Mouse (Mus musculus): ENCODE data around the gene Pou6f1. TPM values are rescaled to one million over a fixed set of nuclear protein-coding genes. Genes with fewer than 3 reads are reported as not detected.

The Pou6f1 gene
- 100 to 1,000 TPM; 119 to 127 TPM for total RNA-seq (2021)
- long read RNA-seq, experiment 1, full-length matches to known transcripts = 5 of 105 reads
- long read RNA-seq, experiment 1, partial matches to known transcripts = 16 of 105 reads
- long read RNA-seq, experiment 1, other reads (novel, unspliced or antisense) = 84 of 105 reads
- long read RNA-seq, experiment 2, full-length matches to known transcripts = 3 of 63 reads
- long read RNA-seq, experiment 2, partial matches to known transcripts = 9 of 63 reads
- long read RNA-seq, experiment 2, other reads (novel, unspliced or antisense) = 51 of 63 reads

DNA sequence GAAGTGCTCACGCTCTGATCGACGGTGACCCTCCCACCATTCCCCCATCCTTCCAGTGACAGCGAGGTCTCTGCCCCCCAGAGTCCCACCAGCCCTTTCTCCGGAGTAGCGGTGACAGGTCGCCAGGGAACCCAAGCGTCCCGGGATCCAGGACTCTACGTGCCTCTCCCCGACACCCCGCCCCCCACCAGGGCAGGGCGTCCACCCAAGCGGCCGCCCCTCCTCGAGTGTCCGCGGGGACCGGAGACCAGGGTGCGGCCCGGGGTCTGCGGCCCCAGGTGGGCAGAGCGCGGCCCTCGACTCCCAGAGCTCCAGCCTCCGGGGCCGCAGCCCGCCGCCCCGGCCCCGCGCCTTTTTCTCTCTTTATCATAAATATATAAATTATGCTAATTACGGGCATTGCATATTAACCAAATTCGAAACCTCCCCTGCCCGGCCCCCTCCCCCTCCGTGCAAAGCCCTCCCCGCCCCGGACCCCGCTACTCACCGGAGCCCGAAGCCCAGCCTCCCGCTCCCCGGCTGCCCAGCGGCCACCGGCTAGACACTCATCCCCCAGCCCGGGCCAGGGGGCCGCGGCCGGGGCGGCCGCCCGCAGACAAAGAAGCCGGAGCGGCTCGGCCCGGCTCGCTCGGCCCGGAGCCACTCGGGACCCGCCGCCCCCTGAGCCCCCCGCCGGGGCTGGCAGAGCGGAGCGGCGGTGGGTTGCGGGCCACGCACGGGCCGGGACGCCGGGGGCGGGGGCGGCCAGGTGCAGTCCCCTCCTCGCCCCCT is at the start of gene Pou6f1:
TSS of gene Pou6f1 (minus strand) at position 709 of the 771 bp plus-strand sequence.
- DNase-seq (ENCODE audit: low spot score in 2 of 2) = peak; percentile 20 to 47

DNA sequence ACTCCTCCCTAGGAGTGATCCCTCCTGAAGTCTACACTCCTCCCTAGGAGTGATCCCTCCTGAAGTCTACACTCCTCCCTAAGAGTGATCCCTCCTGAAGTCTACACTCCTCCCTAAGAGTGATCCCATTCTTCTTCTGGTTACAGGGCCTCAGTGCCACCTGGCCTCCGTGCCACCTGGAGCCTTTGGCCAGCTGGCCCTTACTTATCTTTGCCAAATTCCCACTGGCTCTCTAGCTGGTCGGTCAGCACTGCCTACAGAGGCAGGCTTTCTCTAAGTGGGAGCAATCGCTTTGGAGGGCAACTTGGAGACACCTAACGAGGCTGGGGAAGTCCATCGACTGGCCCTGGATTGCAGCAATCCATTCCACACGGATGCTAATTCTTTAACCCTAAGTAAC is 46.4 kb upstream of the Pou6f1 start:
- no peak for DNase-seq (ENCODE audit: low spot score in 2 of 2)

DNA sequence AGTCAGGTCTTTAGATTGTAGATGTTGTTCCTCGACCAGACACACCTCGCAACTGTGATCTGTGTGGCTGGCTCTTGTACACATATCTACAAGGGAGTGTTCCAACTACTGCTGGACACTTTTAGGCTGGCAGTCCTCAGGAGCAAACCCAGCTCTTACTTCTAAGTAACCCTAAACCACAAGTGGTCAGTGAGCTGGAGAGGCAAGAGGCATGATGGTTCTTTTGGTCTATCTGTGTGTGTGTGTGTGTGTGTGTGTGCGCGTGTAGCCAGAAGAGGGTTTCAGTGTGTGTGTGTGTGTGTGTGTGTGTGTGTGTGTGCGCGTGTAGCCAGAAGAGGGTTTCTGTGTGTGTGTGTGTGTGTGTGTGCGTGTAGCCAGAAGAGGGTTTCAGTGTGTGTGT is 42.7 kb upstream of the Pou6f1 start:
- DNase-seq (ENCODE audit: low spot score in 2 of 2) = no peak

DNA sequence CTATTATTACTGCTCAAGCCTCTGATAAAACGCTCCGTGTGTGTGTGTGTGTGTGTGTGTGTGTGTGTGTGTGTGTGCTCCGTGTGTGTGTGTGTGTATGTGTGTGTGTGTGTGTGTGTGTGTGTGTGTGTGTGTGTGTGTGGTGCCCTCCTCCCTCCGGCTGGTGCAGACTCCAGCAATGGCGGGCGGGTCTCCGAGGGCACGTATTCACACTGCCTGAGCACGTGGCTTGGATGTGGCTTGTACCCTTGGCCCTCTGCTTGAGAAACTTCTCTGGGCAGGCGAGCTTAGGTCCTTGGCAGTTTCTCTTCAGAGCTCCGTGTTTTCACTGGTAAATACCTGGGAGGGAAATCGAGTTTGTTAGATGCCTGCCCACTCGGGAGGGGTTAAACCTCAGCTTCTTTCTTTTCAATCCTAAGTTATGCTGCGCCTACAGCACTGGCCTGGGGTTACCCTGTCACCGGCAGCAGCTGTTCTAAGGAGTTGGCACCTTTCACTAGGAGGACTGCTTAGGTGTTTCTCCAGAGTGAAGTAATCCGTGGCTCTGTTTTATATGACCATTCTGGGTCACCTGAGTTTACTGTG is 41.5 kb upstream of the Pou6f1 start:
- no peak for DNase-seq (ENCODE audit: low spot score in 2 of 2)

DNA sequence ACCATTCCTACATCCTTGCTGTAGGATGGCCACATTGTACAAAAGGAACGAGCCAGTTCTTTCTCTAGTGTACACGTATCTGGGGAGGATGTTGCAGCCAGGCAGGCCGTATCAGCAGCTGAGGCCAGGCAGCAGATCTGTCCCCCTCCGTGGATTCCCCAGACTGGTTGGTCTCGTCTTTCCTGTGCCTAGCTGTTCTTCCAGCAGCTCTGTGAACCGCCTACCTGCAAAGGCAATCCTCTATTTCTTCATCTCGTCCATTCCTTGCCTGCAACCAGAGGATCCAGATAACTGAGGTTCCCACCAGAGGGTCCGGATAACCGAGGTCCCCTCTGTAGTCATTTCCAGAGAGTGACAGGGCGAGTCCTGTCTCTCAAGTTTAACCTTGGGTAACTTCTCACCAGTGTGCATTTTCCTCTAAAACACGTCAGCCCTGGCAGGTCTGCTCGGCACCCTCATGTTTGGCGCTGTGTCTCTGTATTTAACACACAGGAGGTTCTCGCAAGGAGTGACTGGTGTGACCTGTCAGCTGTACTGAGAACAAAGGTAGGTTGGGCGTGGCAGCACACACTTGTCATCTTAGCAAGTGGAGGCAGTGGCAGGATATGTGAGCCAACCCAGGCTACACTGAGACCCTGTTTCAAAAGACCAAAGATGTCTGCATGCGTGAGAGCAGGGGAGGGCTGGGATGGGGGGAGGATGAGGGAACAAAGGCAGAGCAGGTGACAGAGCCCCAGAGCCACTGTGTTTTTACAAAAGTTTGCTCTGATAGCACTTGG is 40.4 kb upstream of the Pou6f1 start:
- DNase-seq (ENCODE audit: low spot score in 2 of 2) = no peak

DNA sequence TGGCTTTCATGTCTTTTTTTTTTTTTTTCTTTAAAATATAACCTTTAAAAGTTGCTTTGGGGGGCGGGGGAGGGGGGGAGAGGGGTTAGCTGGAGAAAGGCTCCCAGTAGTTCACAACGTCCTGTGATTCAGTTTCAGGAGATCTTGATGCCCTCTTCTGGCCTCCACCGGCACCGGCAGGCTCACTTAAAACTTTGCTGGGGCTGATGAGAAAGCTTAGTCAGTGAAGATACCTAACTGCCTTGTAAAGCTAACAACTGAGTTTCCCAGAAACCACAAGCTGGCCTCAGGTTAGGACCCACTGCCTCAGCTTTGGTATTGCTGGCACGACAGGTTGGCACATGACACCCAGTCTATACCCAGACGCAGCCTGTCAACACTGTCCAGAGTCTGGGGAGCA is 37.9 kb upstream of the Pou6f1 start:
- peak in 1 of 2 experiments; percentile 12 for DNase-seq (ENCODE audit: low spot score in 2 of 2)

DNA sequence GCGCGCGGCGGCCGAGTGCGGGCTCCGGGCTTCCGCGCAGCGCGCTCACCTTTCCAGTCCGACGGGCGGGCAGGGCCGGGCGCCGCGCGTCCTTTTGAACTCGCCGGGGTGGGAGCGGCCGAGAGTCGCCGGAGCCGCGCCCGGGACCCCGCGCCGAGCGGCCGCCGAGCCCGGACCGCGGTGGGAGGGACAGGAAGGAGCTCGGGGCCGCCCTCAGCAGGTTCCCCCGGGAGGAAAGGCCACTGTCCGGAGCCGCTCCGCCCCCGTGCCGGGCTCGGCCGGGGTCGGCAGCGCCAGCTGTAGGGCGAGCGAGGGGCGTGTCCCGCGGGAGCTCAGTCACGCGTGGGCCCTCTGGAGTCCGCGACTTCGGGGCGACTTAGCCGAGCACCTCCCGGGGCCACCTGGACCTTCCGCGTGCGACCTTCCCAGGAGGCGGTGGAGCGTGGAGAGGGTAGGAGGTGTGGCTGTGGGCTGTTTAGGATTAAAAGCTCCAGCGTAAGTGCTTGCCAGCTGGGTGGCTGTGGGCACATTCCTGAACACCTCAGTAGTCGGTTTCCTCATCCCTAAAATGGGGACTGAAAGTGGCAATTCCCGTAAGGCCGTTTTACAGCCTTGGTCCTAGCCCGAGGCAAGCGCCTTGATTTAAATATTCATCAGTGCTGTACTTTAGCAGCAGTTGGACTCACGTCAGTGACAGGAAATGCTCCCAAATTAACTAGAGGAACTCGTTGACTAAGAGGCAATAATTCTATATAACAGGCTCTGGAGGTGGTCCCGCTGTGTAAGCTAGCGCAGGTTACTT is 37.1 kb upstream of the Pou6f1 start, which contains the start of gene Smagp:
TSS of gene Smagp (minus strand) at position 241 of the 802 bp plus-strand sequence.
- DNase-seq (ENCODE audit: low spot score in 2 of 2) = no peak

DNA sequence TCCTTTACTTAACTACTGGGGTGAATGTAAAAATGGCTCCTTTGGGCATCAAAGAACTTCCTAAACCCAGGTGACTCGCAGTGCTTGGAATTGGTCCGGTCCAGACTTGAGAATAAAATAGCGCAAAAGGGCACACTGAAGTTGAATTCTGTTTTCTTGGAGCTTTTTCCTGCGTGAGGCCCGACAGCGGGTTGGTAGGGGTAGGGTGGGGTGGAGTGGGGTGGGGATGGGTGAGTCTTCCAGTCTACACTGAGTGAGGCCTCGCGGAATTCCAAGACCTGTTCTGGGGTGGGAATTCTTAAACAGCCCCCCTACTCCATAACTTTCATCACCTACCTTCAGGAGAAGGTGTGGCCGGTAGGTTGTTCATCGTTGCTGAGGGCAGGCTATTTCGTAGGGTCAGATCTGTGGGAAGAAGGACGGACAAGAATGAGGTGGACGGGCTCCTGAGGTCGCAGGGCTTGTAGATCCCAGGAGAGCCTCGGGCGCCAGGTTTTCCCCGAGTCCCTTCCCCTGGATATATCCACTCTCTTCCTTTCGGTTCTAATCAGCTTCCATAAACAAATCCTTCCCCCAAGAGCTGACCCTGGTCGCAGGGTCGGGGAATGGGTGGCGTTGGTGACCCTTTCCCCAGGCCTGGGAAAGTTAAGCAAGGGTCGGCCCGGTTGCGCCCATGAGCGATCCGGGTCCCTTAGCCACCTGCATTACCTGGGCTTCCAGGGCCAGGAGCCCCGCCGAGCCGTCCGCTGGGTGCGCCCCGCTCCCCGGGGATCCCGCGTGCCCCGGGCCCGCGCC is 36.3 kb upstream of the Pou6f1 start:
- no peak for DNase-seq (ENCODE audit: low spot score in 2 of 2)

DNA sequence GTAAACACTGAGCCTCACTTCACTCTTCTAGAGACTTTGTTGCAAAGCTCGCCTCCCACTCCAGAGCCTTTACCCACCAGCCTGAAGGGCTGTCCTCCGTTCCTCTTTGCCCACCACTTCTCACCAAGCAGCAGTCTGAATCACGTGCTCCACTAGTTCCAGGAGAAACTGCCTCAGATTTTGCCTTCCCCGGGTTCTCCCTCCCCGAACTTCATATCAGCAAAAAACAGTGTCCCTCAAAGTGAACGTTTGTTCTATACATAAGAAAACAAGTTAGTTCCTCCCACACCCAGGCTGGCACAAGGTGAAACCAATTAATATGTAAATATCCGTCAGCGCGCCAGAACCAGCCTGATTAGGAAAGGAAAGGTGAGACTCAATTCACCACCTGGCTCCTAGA is 35.5 kb upstream of the Pou6f1 start:
- DNase-seq (ENCODE audit: low spot score in 2 of 2) = no peak

DNA sequence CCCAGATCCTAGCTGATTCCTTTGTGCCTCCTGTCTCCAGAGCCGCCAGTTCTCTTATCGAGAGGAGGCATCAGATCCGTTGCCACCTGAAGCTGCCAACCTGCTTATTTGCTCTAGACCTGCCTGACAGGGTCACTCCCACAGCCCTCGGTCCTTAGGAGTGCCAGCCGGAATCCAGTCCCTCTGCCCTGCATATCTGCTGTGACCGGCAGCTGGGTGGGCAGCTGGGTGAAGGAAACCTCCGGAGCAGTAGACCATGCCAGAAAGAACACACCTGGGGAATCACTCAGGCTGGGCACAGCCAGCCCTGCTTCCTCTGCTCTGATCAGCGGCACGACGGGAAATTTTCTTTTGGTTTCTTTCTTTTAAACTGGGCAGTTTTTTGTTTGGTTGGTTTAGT is 33.6 kb upstream of the Pou6f1 start:
- DNase-seq (ENCODE audit: low spot score in 2 of 2) = no peak

DNA sequence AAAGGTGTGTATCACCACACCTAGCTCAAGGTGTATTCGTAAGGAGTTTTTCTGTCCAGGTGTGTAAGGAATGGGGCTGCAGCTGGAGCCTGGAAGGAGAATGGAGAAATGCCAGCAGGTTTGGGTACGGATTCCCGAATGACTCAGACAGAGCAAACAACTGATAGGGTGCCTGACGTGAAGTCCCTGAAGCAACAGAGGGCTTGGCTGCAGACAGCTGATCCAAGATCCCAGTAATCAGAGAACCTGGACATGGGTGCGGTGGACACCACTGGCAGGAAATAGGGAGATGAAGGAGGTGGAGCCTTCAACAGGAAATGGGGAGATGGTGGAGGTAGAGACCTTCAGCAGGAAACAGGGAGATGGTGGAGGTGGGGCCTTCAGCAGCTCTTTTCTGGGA is 32.5 kb upstream of the Pou6f1 start:
- DNase-seq (ENCODE audit: low spot score in 2 of 2) = no peak

DNA sequence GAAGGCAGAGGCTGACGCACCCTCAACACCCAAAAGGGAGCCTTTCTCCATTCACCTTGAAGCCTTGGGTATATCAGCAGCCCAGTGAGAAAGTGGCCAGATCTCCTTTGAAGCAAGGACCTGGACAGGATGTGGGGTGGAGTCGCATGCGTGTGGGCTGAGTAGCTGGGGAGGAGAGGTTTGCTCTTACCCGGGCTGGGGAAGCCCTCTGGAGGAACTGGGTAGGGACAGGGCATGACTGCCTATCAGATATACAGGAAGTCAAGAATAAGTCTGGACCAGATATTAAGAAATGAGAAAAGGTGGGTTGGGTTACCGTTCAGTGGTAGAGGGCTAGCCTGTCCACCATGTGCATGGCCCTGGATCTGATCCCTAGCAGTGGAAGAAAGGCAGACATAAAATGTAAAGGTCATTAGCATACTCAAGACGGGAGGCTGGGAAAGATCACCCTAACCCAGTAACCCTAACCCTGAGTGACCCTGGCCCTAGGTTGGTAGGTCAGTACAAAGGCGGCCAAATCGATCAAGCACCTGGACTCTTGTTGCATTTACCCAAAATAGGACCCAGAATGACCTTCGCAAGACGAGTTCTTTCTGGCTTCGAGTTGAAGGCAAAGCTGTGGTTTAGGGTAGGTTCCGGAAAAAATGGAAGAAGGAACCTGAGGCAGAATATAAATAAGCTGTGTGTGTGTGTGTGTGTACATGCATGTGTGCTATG is 31.8 kb upstream of the Pou6f1 start:
- no peak for DNase-seq (ENCODE audit: low spot score in 2 of 2)

DNA sequence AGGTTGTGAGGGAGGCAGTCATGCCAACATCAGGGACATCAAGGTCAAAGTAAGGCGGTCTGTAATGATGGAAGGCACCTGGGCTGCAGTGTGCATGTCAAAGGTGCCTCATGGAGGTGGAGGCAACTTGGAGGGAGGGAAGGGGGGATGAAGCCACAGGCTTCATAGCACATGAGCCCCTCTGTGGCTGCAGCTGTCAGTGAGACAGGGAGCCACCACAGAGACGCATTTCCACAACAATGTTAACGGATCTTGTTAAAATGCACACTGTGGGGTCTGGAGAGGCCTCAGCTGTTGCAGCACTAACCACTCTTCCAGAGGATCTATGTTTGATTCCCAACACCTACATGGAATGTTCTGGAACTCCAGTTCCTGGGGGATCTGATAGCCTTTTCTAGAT is 30.3 kb upstream of the Pou6f1 start:
- no peak for DNase-seq (ENCODE audit: low spot score in 2 of 2)

DNA sequence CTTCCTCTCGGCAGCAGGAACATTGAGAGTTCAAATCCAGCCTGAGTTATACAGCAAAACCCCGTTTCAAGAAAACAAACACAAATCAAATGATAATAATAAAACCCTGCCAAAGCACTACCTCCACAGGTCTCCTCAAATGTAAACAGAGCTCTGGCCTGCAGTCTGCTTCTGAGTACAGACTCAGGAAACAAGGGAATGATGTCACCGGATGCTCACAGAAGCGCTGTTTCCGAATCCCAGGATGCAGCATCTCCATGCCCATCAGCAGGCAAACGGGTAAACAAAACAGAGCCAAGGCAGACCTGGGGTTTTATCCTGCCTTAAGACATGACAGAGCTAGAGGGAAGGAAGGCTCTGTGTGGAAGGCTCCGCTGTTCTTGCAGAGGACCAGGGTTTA is 29.0 kb upstream of the Pou6f1 start:
- no peak for DNase-seq (ENCODE audit: low spot score in 2 of 2)

DNA sequence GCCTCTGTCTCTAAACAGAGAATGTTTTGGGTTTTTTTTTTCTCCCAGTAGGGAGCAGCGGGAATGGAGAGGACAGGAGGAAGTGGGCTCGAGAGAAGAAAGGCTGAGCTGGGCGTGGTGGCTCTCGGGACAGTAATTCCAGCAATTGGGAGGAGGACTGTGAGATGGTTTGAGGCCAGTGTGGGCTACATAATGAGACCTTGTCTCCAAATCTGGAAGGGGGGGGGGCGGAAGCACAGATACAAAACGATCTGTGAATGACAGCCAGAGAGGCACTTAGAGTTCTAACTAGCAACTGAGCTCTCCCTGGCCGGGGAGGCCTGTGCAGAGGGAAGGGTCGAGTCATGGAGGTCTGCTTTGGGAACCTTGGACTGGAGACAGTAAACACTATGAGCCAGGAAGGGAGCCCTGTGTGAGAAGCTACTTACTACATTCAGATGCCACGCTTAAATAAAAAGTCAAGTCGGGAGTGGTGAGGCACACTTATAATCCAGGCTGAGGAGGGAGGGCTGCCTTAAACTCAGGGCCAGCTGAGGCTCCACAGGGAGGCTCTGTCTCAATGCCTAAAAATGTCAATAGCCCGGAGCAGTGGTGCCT is 28.1 kb upstream of the Pou6f1 start:
- no peak for DNase-seq (ENCODE audit: low spot score in 2 of 2)

DNA sequence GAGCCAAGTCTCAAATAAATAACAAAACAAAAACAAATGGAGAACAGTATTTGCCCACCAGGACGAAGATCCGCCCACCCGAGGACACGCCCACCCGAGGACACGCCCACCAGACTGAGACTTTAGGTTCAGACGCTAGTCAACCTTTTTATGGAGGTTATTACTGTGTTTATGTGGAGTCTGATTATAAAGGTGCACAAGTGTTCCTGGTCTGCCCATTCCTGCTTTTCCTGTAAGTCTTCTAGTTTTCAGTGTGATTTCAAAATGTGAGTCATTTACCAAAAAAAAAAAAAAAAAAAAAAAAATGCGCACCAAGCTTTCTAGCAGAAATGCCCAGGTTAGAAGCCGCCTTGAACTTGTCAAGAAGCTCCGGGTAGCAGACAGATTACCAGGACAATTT is 27.5 kb upstream of the Pou6f1 start:
- no peak for DNase-seq (ENCODE audit: low spot score in 2 of 2)

DNA sequence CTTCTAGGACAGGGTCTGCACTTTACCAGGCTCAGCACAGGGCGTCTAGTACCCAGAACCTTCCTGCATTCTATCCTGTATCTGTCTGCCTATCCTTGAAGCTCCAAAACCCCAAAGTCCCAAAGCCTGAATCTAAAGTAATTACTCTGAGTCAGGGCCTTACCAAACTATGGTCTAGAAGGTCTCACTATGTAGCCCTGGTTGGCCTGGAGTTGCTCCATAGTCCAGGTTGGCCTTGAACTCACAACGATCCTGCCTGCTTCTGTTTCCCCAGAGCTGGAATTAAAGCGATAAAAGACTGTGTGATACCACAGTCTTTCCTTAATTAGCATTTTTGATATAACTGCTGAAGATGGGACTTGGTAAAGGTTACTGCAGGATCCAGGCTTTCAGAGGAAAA is 24.7 kb upstream of the Pou6f1 start:
- DNase-seq (ENCODE audit: low spot score in 2 of 2) = no peak

DNA sequence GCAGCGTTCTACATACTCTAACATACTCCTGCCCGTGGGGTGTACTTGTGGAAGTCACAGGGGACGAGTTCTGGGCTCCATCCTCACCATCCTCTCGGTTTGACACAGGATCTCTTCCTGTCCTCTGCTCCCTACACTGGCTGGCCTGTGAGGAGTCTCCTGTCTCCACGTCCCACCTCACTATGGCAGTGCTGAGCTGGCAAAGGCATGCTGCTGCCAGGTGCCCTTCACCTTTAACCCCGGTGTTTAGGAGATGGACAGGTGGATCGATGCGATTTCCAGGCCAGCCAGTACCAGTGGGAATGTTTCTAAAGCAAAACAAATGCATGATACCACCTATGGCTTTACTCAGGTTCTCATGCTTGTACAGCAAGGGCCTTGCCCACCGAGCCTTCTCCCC is 24.0 kb upstream of the Pou6f1 start:
- no peak for DNase-seq (ENCODE audit: low spot score in 2 of 2)

DNA sequence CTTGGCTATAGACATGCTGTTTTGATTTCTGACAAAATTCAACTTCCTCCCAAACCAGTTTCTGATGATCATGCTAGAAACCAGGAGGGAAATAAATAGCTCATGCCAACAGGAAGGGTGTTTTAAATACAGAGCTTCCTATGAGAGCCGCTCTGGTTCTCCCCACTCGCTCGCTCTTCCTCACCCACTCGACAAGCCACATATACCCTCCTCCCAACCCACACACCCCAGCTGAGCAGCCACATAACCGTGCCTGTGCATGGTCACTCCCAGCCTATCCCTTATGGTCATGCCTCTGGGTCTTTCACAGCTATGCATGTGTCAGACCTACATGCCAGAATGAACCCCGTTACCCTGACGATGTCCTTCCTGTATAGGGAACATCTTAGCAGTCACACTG is 22.4 kb upstream of the Pou6f1 start:
- DNase-seq (ENCODE audit: low spot score in 2 of 2) = peak; percentile 46 to 74

Data from left cerebral cortex, adult 18-20 months (tissue).